Mouse (Mus musculus): ENCODE measurements around the gene Ccng1. TPM values are rescaled to one million over a fixed set of nuclear protein-coding genes. Genes with fewer than 3 reads are reported as not detected.

Ccng1 gene
- 436 TPM for polyA plus RNA-seq (2014; fragmentation: Illumina TruSeq; extraction: RNeasy Lipid Tissue Mini Kit (QIAGEN cat#74804); ENCODE audit: low read depth, low replicate concordance)

DNA sequence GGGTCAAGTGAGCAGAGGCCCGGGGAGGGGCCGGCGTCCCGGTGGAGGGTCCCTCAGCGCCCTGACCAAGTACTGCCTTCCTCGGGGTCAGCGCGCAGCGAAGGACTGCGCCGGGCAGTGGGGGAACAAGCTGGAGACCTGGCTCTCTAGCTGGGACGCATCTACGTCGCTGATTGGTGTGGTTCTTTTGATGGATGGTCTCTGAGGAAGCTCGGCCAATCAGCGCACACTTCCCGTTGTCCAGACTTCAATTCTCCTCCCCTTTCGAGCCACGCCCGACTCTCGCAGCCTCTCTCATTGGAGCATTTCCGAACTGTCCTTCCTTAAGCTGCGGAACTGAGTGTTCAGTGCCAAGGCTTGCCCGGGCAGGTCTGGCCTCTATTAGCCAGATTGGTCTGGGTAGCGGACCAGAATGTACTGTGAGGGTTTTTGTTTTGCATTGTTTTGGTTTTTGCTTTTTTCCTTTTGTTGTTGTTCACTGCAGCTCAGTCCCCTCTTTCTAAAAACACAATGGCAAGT lies at the start of gene Ccng1:
Gene Ccng1, minus strand, starts transcription at position 203 of the 519 bp plus-strand sequence.

DNA sequence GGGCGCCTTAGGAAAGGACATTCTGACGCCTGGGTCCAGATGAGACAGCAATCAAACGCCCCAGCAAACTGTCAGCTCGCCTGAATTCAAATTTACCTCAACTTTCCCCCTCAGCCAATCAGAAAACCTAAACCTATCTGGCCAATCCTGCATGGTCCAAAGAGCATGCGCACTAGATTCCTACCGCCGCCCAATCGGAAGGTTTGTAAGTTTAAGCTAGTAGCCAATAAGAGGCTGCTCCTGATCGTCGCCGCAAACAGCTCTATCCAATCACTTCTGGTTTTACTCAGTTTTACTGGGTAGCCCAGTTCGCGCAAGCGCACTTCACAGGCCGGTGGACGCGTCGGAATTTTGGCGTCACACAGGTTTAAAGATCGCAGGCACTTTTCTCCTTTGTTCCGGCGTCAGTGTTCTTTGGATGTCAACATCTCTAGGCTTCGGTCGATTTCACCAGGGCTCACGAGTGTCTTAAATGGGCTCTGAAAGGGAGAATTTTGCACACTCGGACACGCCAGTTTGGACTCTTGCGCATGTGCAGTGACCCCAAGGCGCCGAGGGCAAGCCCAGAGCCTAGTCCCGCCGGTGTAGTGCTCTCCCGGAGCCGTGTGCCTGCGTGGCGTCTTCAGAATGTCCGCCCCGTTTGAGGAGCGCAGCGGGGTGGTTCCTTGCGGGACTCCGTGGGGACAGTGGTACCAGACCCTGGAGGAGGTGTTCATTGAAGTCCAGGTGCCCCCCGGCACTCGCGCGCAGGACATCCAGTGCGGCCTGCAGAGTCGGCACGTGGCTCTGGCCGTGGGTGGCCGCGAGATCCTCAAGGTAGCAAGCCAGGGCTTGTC lies 21.6 kb downstream of the Ccng1 start, which contains the start of the genes Hmmr and Nudcd2:
Gene Hmmr, minus strand, starts transcription at position 84 of the 836 bp plus-strand sequence.
Gene Nudcd2, plus strand, starts transcription at position 329 of the 836 bp plus-strand sequence.

Other genes starting within 250 kb of the Ccng1 start
- gene Mat2b, start 60.1 kb downstream of the Ccng1 start, polyA plus RNA-seq (2014; fragmentation: Illumina TruSeq; extraction: RNeasy Lipid Tissue Mini Kit (QIAGEN cat#74804); ENCODE audit: low read depth, low replicate concordance) = 137 TPM
- gene Hmmr, start 21.9 kb downstream of the Ccng1 start, polyA plus RNA-seq (2014; fragmentation: Illumina TruSeq; extraction: RNeasy Lipid Tissue Mini Kit (QIAGEN cat#74804); ENCODE audit: low read depth, low replicate concordance) = 0.44 TPM
- gene Nudcd2, start 21.6 kb downstream of the Ccng1 start, polyA plus RNA-seq (2014; fragmentation: Illumina TruSeq; extraction: RNeasy Lipid Tissue Mini Kit (QIAGEN cat#74804); ENCODE audit: low read depth, low replicate concordance) = 99.9 TPM

Data from kidney, adult 10 weeks (tissue).